Mouse (Mus musculus): ENCODE results near the gene Fgfbp3.
A peak's percentile ranks its signal among the peaks of the same experiment; 100 is the strongest.
"Not testable (repeated sequence)": the region's sequence is repeated elsewhere in the genome, so short reads cannot be mapped to it uniquely, and the experiment has no call there.

GRCm38 (mm10) chr19:36868675-36869074 is 50.7 kb downstream of the Fgfbp3 start:
- TF ChIP-seq CTCF (IDR thresholded peaks at IDR 0.05) = peak; percentile 46
- not testable (repeated sequence) for TF ChIP-seq EP300 (IDR thresholded peaks at IDR 0.05)

Measured in lung, postnatal 0 days (tissue).